Comparison of ENCODE assay signal across 1 mouse cellular context in genomic region chr11:75448575-75448974, GRCm38 (mm10).
TF ChIP-seq lines count a peak whose summit lies in the region.

No protein-coding gene starts in this region.

TF ChIP-seq in MEL, 35 proteins besides CTCF, POLR2A, EP300 and RAD21:
- TF ChIP-seq CHD1 (IDR thresholded peaks at IDR 0.05; ENCODE audit: low read depth, low read length) (no peak), TCF12 (IDR thresholded peaks at IDR 0.05; ENCODE audit: low read depth, low read length) (no peak)
